Mouse (Mus musculus) G1E (cell line): ENCODE measurements around the gene Cmtr1.

ENCODE experiments used
- CTCF ChIP-seq: IDR thresholded peaks from 2 replicates; pipeline ENCODE4 v1.5.1; 2012; ENCODE audit warnings: low read depth, low read length, inconsistent platforms, mixed read lengths
- GATA1 ChIP-seq: IDR thresholded peaks from 2 replicates; pipeline ENCODE4 v1.6.1; 2012; ENCODE audit warnings: borderline replicate concordance, low read length, inconsistent platforms, mixed read lengths
- POLR2AphosphoS5 ChIP-seq: IDR thresholded peaks from 2 replicates; pipeline ENCODE4 v1.6.1; 2012; ENCODE audit warnings: low read depth, low read length, inconsistent platforms; ENCODE audit not compliant: insufficient replicate concordance
- TAL1 ChIP-seq: conservative IDR thresholded peaks from 2 replicates; pipeline ENCODE4 v1.6.1; 2012; ENCODE audit warnings: low read depth, low read length, inconsistent platforms, mixed read lengths

GRCm38 (mm10) chr17:29720755-29721365, 60.5 kb downstream of the Cmtr1 start:
- TF ChIP-seq CTCF (no peak), POLR2AphosphoS5 (no peak), GATA1 (no peak), TAL1 (no peak)
